Mouse (Mus musculus) lung, adult 2 months (tissue): ENCODE data around the gene Ddx42.

Experiments
- CTCF ChIP-seq: fragments of 200-500 bp; IDR thresholded peaks from 2 replicates; pipeline ENCODE4 v1.5.1; 2011; ENCODE audit warnings: mild to moderate bottlenecking, low read length, control low read depth; ENCODE audit not compliant: insufficient read depth
- POLR2A ChIP-seq: fragments of 200-500 bp; IDR thresholded peaks from 2 replicates; pipeline ENCODE4 v1.6.1; 2011; ENCODE audit warnings: low read depth, mild to moderate bottlenecking, control low read depth, low read length, borderline replicate concordance; ENCODE audit errors: extremely low read depth

DNA sequence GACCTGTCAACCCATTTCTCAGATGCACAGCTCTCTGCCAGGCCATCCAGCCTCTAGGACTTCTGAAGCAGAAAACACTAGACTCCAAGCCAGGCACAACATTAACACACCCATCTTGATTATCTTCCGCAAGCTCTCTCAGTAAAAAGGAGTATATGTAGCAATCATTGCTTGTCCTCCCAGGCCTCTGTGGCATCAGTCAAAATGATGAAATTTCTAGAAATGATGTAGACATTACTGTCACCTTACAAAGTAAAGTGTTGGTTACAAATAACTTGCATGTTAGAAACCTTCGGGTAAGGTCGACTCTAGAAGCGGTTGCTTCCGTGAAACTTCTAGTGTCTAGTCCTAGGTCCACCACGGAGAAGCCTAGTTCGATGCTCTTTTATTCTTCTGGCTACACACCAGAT is 1.3 kb upstream of the Ddx42 start:
- TF ChIP-seq CTCF (no peak), POLR2A (no peak)
